Mouse (Mus musculus) megakaryocyte progenitor cell, adult 5-6 weeks (primary cell): ENCODE measurements at regions not wholly inside any gene's neighbourhood (a gene's known extent, or its start where the extent isn't known, plus 50 kb on each side); places are given as distances from the start of the nearest gene placed in this dataset.

ENCODE experiments used
- ATAC-seq: replicated peaks from 2 replicates; pipeline ENCODE4 v1.8.0; 2016; ENCODE audit warnings: mild to moderate bottlenecking, moderate TSS enrichment, inconsistent platforms; ENCODE audit not compliant: poor library complexity

- ATAC-seq = no peak
These were observed 96.2 kb downstream of the Pdgfra start for GRCm38 (mm10) chr5:75248279-75248678.

- no peak for ATAC-seq
These were observed 97.6 kb downstream of the Pdgfra start for GRCm38 (mm10) chr5:75249671-75250070.

GRCm38 (mm10) chr5:75253349-75253748, 101.3 kb downstream of the Pdgfra start:
- ATAC-seq = no peak

DNA sequence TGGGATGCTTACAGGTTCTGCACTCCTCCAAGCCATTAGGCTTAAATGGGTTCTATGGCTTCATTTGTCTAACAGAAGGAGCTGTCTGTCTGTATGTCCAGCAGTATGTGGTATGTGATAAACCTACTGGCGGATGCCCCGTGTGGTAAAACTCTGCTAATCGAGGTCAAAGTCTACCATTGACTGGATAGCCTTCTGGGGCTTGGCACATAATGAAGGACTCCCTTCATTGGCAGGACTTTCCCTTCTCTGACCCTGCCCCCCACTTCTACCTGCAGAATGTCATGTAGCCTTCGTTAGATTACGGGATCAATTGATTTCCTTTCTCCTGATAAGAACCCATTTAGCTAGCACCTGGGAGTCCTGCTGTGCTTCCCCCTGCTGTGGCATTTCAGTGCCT, 101.7 kb downstream of the Pdgfra start:
- no peak for ATAC-seq

DNA sequence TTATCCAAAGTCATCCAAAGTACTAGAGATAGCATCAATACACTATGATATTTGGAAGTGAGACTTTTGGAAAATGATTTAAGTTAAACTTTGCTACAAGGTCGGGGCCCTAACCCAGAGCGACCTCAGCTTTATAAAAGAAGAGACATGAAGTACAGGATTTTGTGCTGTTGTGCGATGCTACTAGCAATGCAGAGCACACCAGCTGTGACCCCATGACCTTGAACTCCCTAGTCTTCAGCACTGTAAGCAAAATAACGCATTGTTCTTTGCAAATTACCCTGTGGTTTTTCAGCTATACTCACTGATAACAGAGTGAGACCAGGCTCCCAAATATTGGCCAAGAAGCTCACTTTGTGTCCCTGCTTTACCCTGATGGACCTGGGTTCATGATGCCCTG, 104.1 kb downstream of the Pdgfra start:
- no peak for ATAC-seq

DNA sequence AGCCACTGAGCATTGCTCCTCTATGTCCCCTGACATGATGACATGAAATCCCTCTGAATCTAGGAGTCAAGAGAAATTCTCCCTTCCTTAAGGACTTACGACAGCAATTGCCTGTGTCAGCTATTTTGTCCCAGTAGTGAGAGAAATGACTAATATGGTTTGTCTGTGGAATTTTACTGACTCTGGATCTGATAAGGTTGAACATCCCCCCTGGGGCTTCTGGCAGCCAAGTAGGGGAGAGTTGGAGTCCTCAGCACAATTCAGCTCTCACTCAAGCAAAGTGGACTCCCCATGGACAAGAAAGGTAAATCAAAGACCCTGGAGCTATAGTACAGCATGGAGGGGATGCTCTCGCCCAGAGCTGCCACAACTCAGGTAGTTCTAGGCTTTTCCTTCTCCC, 105.0 kb downstream of the Pdgfra start:
- ATAC-seq = no peak

DNA sequence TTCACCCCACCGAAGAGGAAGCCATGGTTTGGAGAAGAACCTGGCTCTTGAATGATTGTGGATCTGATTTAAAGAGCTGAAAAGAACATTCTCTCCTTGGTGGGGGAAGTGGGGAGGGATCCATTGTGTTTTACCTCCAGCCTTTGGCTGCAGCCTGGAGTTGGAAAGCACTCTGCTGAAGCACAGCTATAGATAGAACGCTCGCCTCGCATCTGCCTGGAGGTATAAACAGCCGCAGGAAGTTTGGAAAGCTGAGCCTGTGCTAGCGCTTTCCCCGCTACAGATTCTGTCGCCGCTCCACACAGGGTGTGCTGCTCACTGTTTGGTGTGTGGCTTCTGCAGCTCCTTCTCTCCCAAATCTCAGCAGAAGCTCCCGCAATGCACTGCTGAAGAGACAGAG, 108.2 kb downstream of the Pdgfra start:
- no peak for ATAC-seq

DNA sequence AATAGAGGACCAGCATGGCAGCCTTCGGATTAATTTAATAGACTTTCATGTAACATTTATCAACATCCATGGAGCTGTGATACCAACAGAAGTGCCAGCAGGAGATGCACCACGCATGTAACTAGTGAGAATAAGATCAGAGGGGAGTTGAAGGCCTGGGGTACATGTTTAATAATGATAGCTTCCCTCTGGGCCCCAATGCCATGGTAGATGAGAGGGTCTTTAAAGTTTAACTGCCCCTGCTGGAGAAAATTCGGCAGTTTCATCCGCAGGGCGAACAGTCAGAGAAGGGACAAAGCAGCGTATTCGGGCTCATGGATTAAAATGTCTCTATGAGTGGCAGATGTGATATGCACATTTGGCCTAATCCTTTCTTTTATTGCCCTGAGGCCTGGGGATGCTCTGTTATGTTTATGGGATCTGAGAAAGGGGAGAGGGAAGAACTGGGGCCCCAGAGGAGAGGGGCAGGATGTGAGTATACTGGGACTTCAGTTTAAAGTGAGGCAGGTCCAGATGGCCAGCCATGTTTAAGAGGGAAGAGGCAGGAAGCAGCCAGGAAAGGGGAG, 114.1 kb downstream of the Pdgfra start:
- no peak for ATAC-seq

DNA sequence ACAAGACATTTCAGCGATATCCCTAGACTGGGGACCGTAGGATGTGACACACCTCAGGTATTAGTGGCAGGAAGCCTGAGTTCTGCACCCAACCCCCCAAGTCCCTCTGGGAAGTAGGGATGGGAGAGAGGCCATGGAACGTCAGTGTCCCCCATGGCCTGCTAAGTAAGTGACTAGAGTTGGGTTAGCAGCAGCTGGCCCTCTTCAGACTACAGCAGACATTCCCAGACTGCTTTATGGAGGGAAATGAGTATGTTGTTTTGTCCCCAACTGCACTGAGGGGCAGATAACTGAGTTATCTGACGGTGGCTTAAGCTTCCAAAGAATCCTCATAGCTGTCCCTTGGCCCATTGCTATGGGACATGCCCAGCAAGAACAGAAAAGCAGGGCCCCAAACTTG, 114.8 kb downstream of the Pdgfra start:
- ATAC-seq = no peak

- ATAC-seq = peak; percentile 81
These were observed 115.7 kb downstream of the Pdgfra start for GRCm38 (mm10) chr5:75267766-75268165.

GRCm38 (mm10) chr5:75278041-75278440, 125.9 kb downstream of the Pdgfra start:
- ATAC-seq = no peak

GRCm38 (mm10) chr5:75279561-75280171, 127.6 kb downstream of the Pdgfra start:
- ATAC-seq = peak; percentile 80

- ATAC-seq = no peak
These were observed 128.6 kb downstream of the Pdgfra start for GRCm38 (mm10) chr5:75280698-75281097.

- ATAC-seq = peak; percentile 61
These were observed 129.4 kb downstream of the Pdgfra start for GRCm38 (mm10) chr5:75281510-75281909.

GRCm38 (mm10) chr5:75282617-75283016, 130.5 kb downstream of the Pdgfra start:
- ATAC-seq = no peak

GRCm38 (mm10) chr5:75283841-75284240, 131.7 kb downstream of the Pdgfra start:
- ATAC-seq = no peak

GRCm38 (mm10) chr5:75285950-75286349, 133.9 kb downstream of the Pdgfra start:
- peak; percentile 51 for ATAC-seq

GRCm38 (mm10) chr5:75295676-75296075, 143.6 kb downstream of the Pdgfra start:
- no peak for ATAC-seq

DNA sequence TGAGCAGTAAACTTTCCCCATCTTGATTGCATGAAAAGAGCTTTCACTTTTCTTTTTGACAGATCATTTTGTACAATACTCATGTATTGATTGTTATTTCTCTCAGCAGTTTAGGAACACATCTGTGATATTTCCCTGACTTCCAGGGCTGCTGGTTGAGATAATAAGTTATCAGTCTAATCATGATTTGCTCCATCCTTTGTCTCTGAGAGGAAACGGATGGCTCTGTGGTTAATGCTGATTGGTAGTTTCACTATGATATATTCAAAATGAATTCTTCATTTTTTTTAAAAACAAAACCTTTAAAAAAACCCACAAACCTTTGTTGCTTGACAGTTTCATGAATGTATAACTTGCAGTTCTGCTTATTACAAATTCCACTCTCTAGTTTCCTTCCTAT, 160.8 kb downstream of the Pdgfra start:
- no peak for ATAC-seq

- ATAC-seq = 0 out of 2 replicates have a peak, but pooled peaks have one; percentile 11
These were observed 163.9 kb downstream of the Pdgfra start for GRCm38 (mm10) chr5:75315956-75316355.

- ATAC-seq = no peak
These were observed 168.4 kb downstream of the Pdgfra start for GRCm38 (mm10) chr5:75320536-75320935.

DNA sequence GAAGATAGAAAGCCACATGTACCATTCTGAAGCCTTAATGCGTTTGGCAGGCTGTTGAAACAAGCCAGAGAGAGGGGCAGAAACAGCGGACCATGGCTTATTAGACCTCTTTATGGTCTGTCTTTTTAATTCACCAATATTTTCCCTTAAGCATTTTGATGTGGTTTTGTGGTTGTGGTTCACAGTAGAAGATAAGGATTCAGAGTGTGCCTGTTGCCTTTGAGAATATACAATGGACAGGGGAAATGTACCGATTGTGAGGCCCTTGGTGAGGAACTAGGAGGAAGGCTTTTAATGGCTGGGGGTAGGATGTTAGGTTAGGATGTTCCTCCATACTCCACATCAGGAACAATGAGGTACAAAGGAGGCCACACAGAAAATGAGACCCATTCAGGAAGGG, 182.0 kb downstream of the Pdgfra start:
- peak; percentile 61 for ATAC-seq

DNA sequence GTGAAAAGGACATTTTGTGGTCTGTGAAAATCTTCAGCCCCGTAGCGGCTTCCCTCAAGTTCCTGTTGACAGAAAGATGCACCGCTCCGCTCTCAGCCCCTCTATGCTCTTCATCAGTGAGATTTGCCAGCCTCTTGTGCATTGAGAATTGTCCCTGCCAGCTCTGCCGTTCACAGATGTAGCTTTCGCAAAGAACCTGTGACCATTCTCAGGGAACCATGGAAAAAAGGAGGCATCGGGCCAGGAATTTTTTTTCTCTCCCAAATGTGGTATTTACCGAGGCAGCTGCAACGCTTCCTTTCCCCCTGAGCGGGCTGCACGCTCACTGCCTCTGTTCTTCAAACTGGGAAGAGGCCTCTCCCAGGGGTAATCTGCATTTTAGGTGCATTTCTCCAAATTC, 184.4 kb downstream of the Pdgfra start:
- ATAC-seq = no peak
